Mouse (Mus musculus) thymus, adult 2 months (tissue): ENCODE results near the gene Ppp1r14a.

Source experiments
- CTCF ChIP-seq: fragments of 200-500 bp; IDR thresholded peaks from 2 replicates; pipeline ENCODE4 v1.5.1; 2012; ENCODE audit warnings: mild to moderate bottlenecking, control low read depth, low read length, moderate library complexity, borderline replicate concordance; ENCODE audit not compliant: control insufficient read depth, poor library complexity, insufficient read depth; ENCODE audit errors: extremely low read depth
- POLR2A ChIP-seq: fragments of 200-500 bp; IDR thresholded peaks from 2 replicates; pipeline ENCODE4 v1.6.1; 2012; ENCODE audit warnings: mild to moderate bottlenecking, low read length, control low read depth, moderate library complexity; ENCODE audit not compliant: control insufficient read depth, poor library complexity, insufficient read depth; ENCODE audit errors: extremely low read depth

DNA sequence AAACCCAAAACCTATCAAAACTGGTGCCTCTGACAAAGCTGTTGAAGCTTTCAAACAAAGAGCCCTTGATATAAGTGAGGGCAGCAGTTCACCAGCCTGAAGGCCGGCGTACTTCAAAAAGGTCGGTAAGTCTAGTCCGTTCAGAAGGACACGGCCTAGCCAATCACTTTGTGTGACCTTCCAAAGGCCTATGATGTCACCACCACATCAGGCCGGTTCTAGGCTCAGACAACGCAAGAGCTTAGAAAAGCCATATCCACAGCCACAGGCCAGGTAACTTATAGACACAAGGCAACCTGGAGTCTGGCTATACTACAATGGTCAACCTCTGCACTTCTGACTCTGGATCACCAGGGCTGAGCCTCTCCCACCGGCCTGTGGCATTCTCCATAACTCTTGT, 9.2 kb upstream of the Ppp1r14a start:
- TF ChIP-seq POLR2A (no peak), CTCF (no peak)
